Mouse (Mus musculus): ENCODE measurements around the gene Serpinb2. TPM values are rescaled to one million over a fixed set of nuclear protein-coding genes. Genes with fewer than 3 reads are reported as not detected.

Gene Serpinb2
- 0.24 and 0.30 TPM in 2 replicates for polyA plus RNA-seq (2016; fragmentation: Nextera tagmentation; extraction: Ambion mirVana)

- no peaks in the 10 kb centered on the region for H3K4me1 ChIP-seq (replicated peaks)
- H3K4me3 ChIP-seq: no peak within 1 kb of the TSS
- H3K4me2 ChIP-seq: no peak within 1 kb of the TSS
- WGBS: 52% methylated on average over 5 of the region's 5 CpGs
- no peak for ATAC-seq (ENCODE audit: insufficient number of reproducible peaks, low FRiP score)
- H3K27me3 ChIP-seq (replicated peaks): no peaks in the 10 kb centered on the region
- no peak within 1 kb of the TSS for H3K27ac ChIP-seq (ENCODE audit: poor library complexity, severe bottlenecking)
- H3K9ac ChIP-seq: no peak within 1 kb of the TSS
- H3K9me3 ChIP-seq (replicated peaks): no peaks in the 10 kb centered on the region
- no peaks in the 10 kb centered on the region for H3K36me3 ChIP-seq
These were observed at the start of gene Serpinb2 for GRCm38 (mm10) chr1:107511252-107511651. Gene Serpinb2 (plus strand): TSS chr1:107511423.

- Histone ChIP-seq H3K4me3 (no peak overlapping the region), H3K36me3 (no peaks in the 10 kb centered on the region), H3K9ac (no peak overlapping the region), H3K9me3 (replicated peaks) (no peaks in the 10 kb centered on the region), H3K27ac (ENCODE audit: poor library complexity, severe bottlenecking) (no peak overlapping the region), H3K4me1 (replicated peaks) (0 out of 2 replicates have a peak, but pooled peaks cover 2% of the 10 kb centered on the region), H3K27me3 (replicated peaks) (no peaks in the 10 kb centered on the region), H3K4me2 (no peak overlapping the region)
- ATAC-seq (ENCODE audit: insufficient number of reproducible peaks, low FRiP score): no peak
These were observed 31.3 kb upstream of the Serpinb2 start for GRCm38 (mm10) chr1:107479909-107480308.

GRCm38 (mm10) chr1:107481452-107481851 is 29.8 kb upstream of the Serpinb2 start:
- H3K9me3 ChIP-seq (replicated peaks): no peaks in the 10 kb centered on the region
- WGBS: 23% methylated on average over 11 of the region's 11 CpGs
- no peak overlapping the region for H3K4me3 ChIP-seq
- no peak overlapping the region; the same call in 1 of the 2 replicates for H3K9ac ChIP-seq
- H3K36me3 ChIP-seq: no peaks in the 10 kb centered on the region
- no peak overlapping the region for H3K27ac ChIP-seq (ENCODE audit: poor library complexity, severe bottlenecking)
- 0 out of 2 replicates have a peak, but pooled peaks have one; percentile 42 for ATAC-seq (ENCODE audit: insufficient number of reproducible peaks, low FRiP score)
- peak overlapping the region; percentile 59 for H3K4me2 ChIP-seq
- 0 out of 2 replicates have a peak, but pooled peaks cover 2% of the 10 kb centered on the region for H3K4me1 ChIP-seq (replicated peaks)
- no peaks in the 10 kb centered on the region for H3K27me3 ChIP-seq (replicated peaks)

GRCm38 (mm10) chr1:107489577-107489976 is 21.6 kb upstream of the Serpinb2 start:
- no peaks in the 10 kb centered on the region for H3K4me1 ChIP-seq (replicated peaks)
- no peak overlapping the region for H3K27ac ChIP-seq (ENCODE audit: poor library complexity, severe bottlenecking)
- 72% methylated on average over 8 of the region's 8 CpGs for WGBS
- no peak overlapping the region for H3K4me2 ChIP-seq
- H3K9ac ChIP-seq: no peak overlapping the region
- H3K36me3 ChIP-seq: no peaks in the 10 kb centered on the region
- no peaks in the 10 kb centered on the region for H3K27me3 ChIP-seq (replicated peaks)
- no peaks in the 10 kb centered on the region for H3K9me3 ChIP-seq (replicated peaks)
- ATAC-seq (ENCODE audit: insufficient number of reproducible peaks, low FRiP score): no peak
- no peak overlapping the region for H3K4me3 ChIP-seq

- WGBS: 63% methylated on average over 2 of the region's 2 CpGs
- H3K4me1 ChIP-seq (replicated peaks): no peaks in the 10 kb centered on the region
- no peak overlapping the region for H3K4me2 ChIP-seq
- H3K9me3 ChIP-seq (replicated peaks): no peaks in the 10 kb centered on the region
- ATAC-seq (ENCODE audit: insufficient number of reproducible peaks, low FRiP score): no peak
- H3K36me3 ChIP-seq: no peaks in the 10 kb centered on the region
- no peak overlapping the region for H3K9ac ChIP-seq
- no peaks in the 10 kb centered on the region for H3K27me3 ChIP-seq (replicated peaks)
- no peak overlapping the region for H3K4me3 ChIP-seq
- no peak overlapping the region for H3K27ac ChIP-seq (ENCODE audit: poor library complexity, severe bottlenecking)
These were observed 14.4 kb upstream of the Serpinb2 start for GRCm38 (mm10) chr1:107496789-107497188.

GRCm38 (mm10) chr1:107502025-107502424 is 9.2 kb upstream of the Serpinb2 start:
- H3K36me3 ChIP-seq: no peaks in the 10 kb centered on the region
- no peaks in the 10 kb centered on the region for H3K27me3 ChIP-seq (replicated peaks)
- H3K4me3 ChIP-seq: no peak overlapping the region
- H3K27ac ChIP-seq (ENCODE audit: poor library complexity, severe bottlenecking): no peak overlapping the region
- H3K4me2 ChIP-seq: no peak overlapping the region
- no peaks in the 10 kb centered on the region for H3K4me1 ChIP-seq (replicated peaks)
- no peaks in the 10 kb centered on the region for H3K9me3 ChIP-seq (replicated peaks)
- H3K9ac ChIP-seq: no peak overlapping the region
- no peak for ATAC-seq (ENCODE audit: insufficient number of reproducible peaks, low FRiP score)

- Histone ChIP-seq H3K9me3 (replicated peaks) (no peaks in the 10 kb centered on the region), H3K27ac (ENCODE audit: poor library complexity, severe bottlenecking) (no peak overlapping the region), H3K4me1 (replicated peaks) (no peaks in the 10 kb centered on the region), H3K4me2 (no peak overlapping the region), H3K36me3 (no peaks in the 10 kb centered on the region), H3K27me3 (replicated peaks) (no peaks in the 10 kb centered on the region), H3K4me3 (no peak overlapping the region), H3K9ac (no peak overlapping the region)
- WGBS: 62% methylated on average over 3 of the region's 3 CpGs
- no peak for ATAC-seq (ENCODE audit: insufficient number of reproducible peaks, low FRiP score)
These were observed 7.9 kb upstream of the Serpinb2 start for GRCm38 (mm10) chr1:107503294-107503693.

- Histone ChIP-seq H3K9ac (no peak overlapping the region), H3K4me1 (replicated peaks) (no peaks in the 10 kb centered on the region), H3K4me3 (no peak overlapping the region), H3K27ac (ENCODE audit: poor library complexity, severe bottlenecking) (no peak overlapping the region), H3K4me2 (no peak overlapping the region), H3K36me3 (no peaks in the 10 kb centered on the region), H3K27me3 (replicated peaks) (no peaks in the 10 kb centered on the region), H3K9me3 (replicated peaks) (no peaks in the 10 kb centered on the region)
- 74% methylated on average over 8 of the region's 8 CpGs for WGBS
- ATAC-seq (ENCODE audit: insufficient number of reproducible peaks, low FRiP score): no peak
These were observed 5.2 kb upstream of the Serpinb2 start for GRCm38 (mm10) chr1:107505898-107506562.

- WGBS: 67% methylated on average over 2 of the region's 2 CpGs
- no peak overlapping the region for H3K4me2 ChIP-seq
- ATAC-seq (ENCODE audit: insufficient number of reproducible peaks, low FRiP score): no peak
These were observed 1.2 kb downstream of the Serpinb2 start for GRCm38 (mm10) chr1:107512194-107513138.

GRCm38 (mm10) chr1:107513530-107513929 is 2.3 kb downstream of the Serpinb2 start:
- Histone ChIP-seq H3K27ac (ENCODE audit: poor library complexity, severe bottlenecking) (no peak overlapping the region), H3K36me3 (no peaks in the 10 kb centered on the region), H3K9me3 (replicated peaks) (no peaks in the 10 kb centered on the region), H3K4me3 (no peak overlapping the region), H3K4me2 (no peak overlapping the region), H3K9ac (no peak overlapping the region), H3K4me1 (replicated peaks) (no peaks in the 10 kb centered on the region), H3K27me3 (replicated peaks) (no peaks in the 10 kb centered on the region)
- WGBS: 90% methylated on average over 1 of the region's 1 CpGs
- no peak for ATAC-seq (ENCODE audit: insufficient number of reproducible peaks, low FRiP score)

More at GRCm38 (mm10) chr1:107512194-107513138, 1.2 kb downstream of the Serpinb2 start:
- H3K4me1 ChIP-seq (replicated peaks): no peaks in the 10 kb centered on the region
- H3K36me3 ChIP-seq: no peaks in the 10 kb centered on the region
- no peak overlapping the region for H3K9ac ChIP-seq
- no peak overlapping the region for H3K27ac ChIP-seq (ENCODE audit: poor library complexity, severe bottlenecking)
- H3K4me3 ChIP-seq: no peak overlapping the region
- no peaks in the 10 kb centered on the region for H3K27me3 ChIP-seq (replicated peaks)
- no peaks in the 10 kb centered on the region for H3K9me3 ChIP-seq (replicated peaks)

- no peak overlapping the region for H3K4me2 ChIP-seq
- H3K27me3 ChIP-seq (replicated peaks): no peaks in the 10 kb centered on the region
- ATAC-seq (ENCODE audit: insufficient number of reproducible peaks, low FRiP score): no peak
- no peaks in the 10 kb centered on the region for H3K9me3 ChIP-seq (replicated peaks)
- no peaks in the 10 kb centered on the region for H3K4me1 ChIP-seq (replicated peaks)
- no peak overlapping the region for H3K9ac ChIP-seq
- no peak overlapping the region for H3K27ac ChIP-seq (ENCODE audit: poor library complexity, severe bottlenecking)
- WGBS: 55% methylated on average over 2 of the region's 2 CpGs
- no peaks in the 10 kb centered on the region for H3K36me3 ChIP-seq
- no peak overlapping the region for H3K4me3 ChIP-seq
These were observed 4.7 kb downstream of the Serpinb2 start for GRCm38 (mm10) chr1:107515839-107516498.

Measured in heart, embryonic 12.5 days (tissue).